Mouse (Mus musculus): ENCODE results near the gene 2200002J24Rik. TPM values are rescaled to one million over a fixed set of nuclear protein-coding genes. Genes with fewer than 3 reads are reported as not detected.
"Not testable (repeated sequence)": the region's sequence is repeated elsewhere in the genome, so short reads cannot be mapped to it uniquely, and the experiment has no call there.

2200002J24Rik gene
- polyA plus RNA-seq, 1 experiment from 2014 or later: not detected

DNA sequence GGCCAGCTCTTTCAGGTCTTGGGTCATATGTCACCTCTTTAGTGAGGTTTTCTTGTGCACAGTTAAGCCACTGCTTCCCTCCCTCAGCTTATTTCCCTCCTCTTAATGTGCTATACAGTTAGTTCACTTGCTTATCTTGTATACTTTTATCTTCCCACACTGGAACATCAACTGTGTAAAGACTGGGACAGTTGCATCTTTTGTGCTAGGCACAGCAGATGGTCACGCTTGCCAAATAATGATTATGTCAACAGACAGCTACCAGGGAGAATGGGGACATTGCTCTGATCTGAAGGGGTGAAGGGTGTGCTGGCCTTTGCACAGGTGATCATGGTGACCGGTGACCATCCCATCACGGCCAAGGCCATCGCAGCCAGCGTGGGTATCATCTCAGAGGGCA, 20.9 kb downstream of the 2200002J24Rik start:
- Histone ChIP-seq H3K27me3 (ENCODE audit: control insufficient read depth, insufficient read depth, low read length) (peaks cover 4% of the 10 kb centered on the region), H3K27ac (ENCODE audit: low read depth, low read length) (no peak overlapping the region), H3K4me2 (ENCODE audit: low read depth, low read length, severe bottlenecking) (no peak overlapping the region), H3K36me3 (ENCODE audit: control insufficient read depth, insufficient read depth, low read length) (no peaks in the 10 kb centered on the region), H3K4me1 (replicated peaks; ENCODE audit: control insufficient read depth, insufficient read depth, low read length) (peaks cover 3% of the 10 kb centered on the region; the same call in 1 of the 2 replicates), H3K4me3 (ENCODE audit: low read depth, low read length) (no peak overlapping the region), H3K9ac (ENCODE audit: low read length) (no peak overlapping the region), H3K9me3 (ENCODE audit: control insufficient read depth, low read length) (no peaks in the 10 kb centered on the region)
- no peak for DNase-seq (ENCODE audit: low spot score)
- 94% methylated on average over 5 of the region's 5 CpGs for WGBS
- ATAC-seq (replicated peaks; ENCODE audit: low FRiP score): no peak

DNA sequence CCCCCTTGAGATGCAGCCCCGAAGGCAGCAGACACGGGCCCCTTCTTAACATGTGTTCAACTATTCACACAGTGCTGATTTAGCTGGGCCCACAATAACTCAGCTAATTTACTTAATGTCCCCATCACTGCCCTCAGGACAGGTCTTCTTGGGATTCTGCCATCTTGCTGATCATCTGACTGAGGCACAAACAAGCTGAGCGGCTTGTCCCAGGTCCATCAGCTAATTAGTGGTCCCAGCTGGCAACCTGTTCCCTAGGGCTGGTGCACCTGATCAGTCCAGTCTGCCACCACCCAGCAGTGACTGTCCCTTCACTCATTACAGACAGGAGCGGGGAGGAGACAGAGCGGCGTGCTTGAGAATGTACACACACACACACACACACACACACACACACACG, 22.6 kb downstream of the 2200002J24Rik start:
- Histone ChIP-seq H3K27ac (ENCODE audit: low read depth, low read length) (no peak overlapping the region), H3K9ac (ENCODE audit: low read length) (no peak overlapping the region), H3K9me3 (ENCODE audit: control insufficient read depth, low read length) (no peaks in the 10 kb centered on the region), H3K27me3 (ENCODE audit: control insufficient read depth, insufficient read depth, low read length) (peaks cover 3% of the 10 kb centered on the region), H3K4me2 (ENCODE audit: low read depth, low read length, severe bottlenecking) (no peak overlapping the region), H3K4me1 (replicated peaks; ENCODE audit: control insufficient read depth, insufficient read depth, low read length) (peaks cover 3% of the 10 kb centered on the region; the same call in 1 of the 2 replicates), H3K36me3 (ENCODE audit: control insufficient read depth, insufficient read depth, low read length) (no peaks in the 10 kb centered on the region), H3K4me3 (ENCODE audit: low read depth, low read length) (no peak overlapping the region)
- 86% methylated on average over 7 of the region's 7 CpGs for WGBS
- ATAC-seq (replicated peaks; ENCODE audit: low FRiP score) (no peak), DNase-seq (ENCODE audit: low spot score) (no peak)

DNA sequence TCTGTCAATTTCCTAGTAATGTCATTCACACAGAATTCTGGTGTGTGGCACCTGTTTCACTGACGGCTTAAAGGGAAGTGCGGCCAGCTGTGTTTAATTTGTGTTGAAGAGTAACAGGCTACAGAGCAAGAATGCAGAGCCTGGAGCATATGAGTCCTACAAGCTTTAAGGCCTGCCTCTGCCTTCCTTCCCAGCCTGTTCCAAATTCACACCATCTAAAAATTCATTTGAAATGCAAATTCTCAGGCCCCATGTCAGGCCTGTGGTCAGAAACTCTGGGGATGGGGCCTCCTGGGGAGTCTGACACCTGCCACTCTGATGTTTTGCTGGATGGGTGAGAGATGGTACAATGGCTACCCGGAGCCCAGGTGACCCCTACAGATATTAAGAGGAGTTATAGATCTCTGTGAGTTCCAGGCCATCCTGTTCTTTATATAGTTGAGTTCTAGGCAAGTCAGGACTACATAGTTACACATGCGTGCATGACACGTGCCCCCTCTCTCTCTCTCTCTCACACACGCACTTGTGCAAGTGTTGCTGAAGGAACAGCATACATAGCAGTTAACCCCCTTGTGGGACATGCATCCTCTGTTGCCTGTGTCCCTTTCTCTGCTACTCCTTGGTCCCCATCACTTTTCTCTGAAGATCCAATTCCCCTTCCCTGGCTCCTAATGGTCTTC, 24.7 kb downstream of the 2200002J24Rik start:
- H3K4me3 ChIP-seq (ENCODE audit: low read depth, low read length): no peak overlapping the region
- no peak for ATAC-seq (replicated peaks; ENCODE audit: low FRiP score)
- H3K9ac ChIP-seq (ENCODE audit: low read length): no peak overlapping the region
- no peak overlapping the region for H3K27ac ChIP-seq (ENCODE audit: low read depth, low read length)
- WGBS: 78% methylated on average over 6 of the region's 6 CpGs
- no peaks in the 10 kb centered on the region for H3K36me3 ChIP-seq (ENCODE audit: control insufficient read depth, insufficient read depth, low read length)
- no peaks in the 10 kb centered on the region for H3K27me3 ChIP-seq (ENCODE audit: control insufficient read depth, insufficient read depth, low read length)
- H3K9me3 ChIP-seq (ENCODE audit: control insufficient read depth, low read length): no peaks in the 10 kb centered on the region
- H3K4me2 ChIP-seq (ENCODE audit: low read depth, low read length, severe bottlenecking): no peak overlapping the region
- peaks cover 2% of the 10 kb centered on the region; the same call in 1 of the 2 replicates for H3K4me1 ChIP-seq (replicated peaks; ENCODE audit: control insufficient read depth, insufficient read depth, low read length)
- no peak for DNase-seq (ENCODE audit: low spot score)

DNA sequence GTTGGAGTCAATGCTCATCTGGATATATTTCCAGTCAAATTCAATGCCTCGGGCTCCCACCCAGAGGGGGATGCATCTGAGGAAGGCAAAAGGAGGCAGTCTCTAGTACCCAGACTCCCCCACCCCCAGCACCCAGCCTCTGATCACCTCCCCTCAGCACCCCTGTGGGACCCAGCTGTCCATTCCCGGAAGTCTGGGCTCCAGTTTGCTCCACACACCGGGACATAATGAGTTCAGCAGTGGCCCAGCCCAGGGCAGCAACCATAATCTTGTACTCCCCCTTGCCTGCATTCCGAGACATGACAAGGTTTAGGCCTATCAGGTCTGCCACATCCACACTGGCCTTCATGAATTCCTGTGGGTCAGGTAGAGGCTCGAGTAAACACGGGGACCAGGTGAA, 29.5 kb downstream of the 2200002J24Rik start:
- no peaks in the 10 kb centered on the region for H3K9me3 ChIP-seq (ENCODE audit: control insufficient read depth, low read length)
- WGBS: 87% methylated on average over 6 of the region's 6 CpGs

DNA sequence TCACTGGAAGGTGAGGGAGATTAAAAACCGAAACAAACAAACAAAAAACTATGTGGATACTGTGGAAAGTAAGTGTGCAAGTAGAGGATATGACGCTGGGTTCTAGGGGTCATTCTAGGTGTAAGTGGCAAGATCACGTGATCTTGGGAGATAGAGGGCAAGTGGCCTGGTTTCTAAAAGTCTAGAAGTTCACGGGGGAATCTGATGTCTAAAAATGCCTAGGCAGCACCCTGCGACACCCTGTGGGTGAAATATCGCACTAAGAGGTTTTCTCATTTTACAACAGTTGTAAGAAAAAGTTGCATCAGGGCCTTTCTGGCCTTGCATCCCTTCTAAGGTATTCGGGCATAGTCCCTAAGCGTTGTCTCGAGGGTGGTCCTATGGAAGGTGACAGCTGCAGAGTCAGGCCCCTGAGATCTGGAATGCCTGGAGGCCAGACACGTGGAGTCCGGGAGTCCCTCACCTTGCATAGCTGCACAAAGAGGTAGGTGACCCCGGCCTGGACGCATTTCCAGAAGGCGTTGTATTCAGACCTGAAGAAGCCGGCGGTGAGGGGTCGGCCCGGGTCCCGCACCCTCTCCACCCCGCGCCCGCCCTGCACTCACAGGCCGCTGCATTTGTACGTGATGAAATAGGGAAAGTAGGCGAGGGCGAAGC, 30.1 kb downstream of the 2200002J24Rik start:
- Histone ChIP-seq H3K27ac (ENCODE audit: low read depth, low read length) (no peak overlapping the region), H3K4me3 (ENCODE audit: low read depth, low read length) (peak overlapping the region; percentile 75), H3K9ac (ENCODE audit: low read length) (peak overlapping the region; percentile 86), H3K27me3 (ENCODE audit: control insufficient read depth, insufficient read depth, low read length) (no peaks in the 10 kb centered on the region), H3K36me3 (ENCODE audit: control insufficient read depth, insufficient read depth, low read length) (no peaks in the 10 kb centered on the region; the same call in 1 of the 2 replicates), H3K9me3 (ENCODE audit: control insufficient read depth, low read length) (no peaks in the 10 kb centered on the region), H3K4me1 (replicated peaks; ENCODE audit: control insufficient read depth, insufficient read depth, low read length) (peaks cover 8% of the 10 kb centered on the region), H3K4me2 (ENCODE audit: low read depth, low read length, severe bottlenecking) (peak overlapping the region; percentile 88)
- 7% methylated on average over 26 of the region's 26 CpGs for WGBS
- DNase-seq (ENCODE audit: low spot score) (no peak), ATAC-seq (replicated peaks; ENCODE audit: low FRiP score) (peak; percentile 63)

More for the DNA sequence above, 29.5 kb downstream of the 2200002J24Rik start:
- DNase-seq (ENCODE audit: low spot score): no peak
- Histone ChIP-seq H3K27ac (ENCODE audit: low read depth, low read length) (no peak overlapping the region), H3K36me3 (ENCODE audit: control insufficient read depth, insufficient read depth, low read length) (no peaks in the 10 kb centered on the region), H3K4me3 (ENCODE audit: low read depth, low read length) (peak overlapping the region; percentile 75; the same call in 1 of the 2 replicates), H3K27me3 (ENCODE audit: control insufficient read depth, insufficient read depth, low read length) (no peaks in the 10 kb centered on the region), H3K4me1 (replicated peaks; ENCODE audit: control insufficient read depth, insufficient read depth, low read length) (peaks cover 8% of the 10 kb centered on the region), H3K4me2 (ENCODE audit: low read depth, low read length, severe bottlenecking) (peak overlapping the region; percentile 88), H3K9ac (ENCODE audit: low read length) (peak overlapping the region; percentile 86; the same call in 1 of the 2 replicates)
- no peak for ATAC-seq (replicated peaks; ENCODE audit: low FRiP score)

DNA sequence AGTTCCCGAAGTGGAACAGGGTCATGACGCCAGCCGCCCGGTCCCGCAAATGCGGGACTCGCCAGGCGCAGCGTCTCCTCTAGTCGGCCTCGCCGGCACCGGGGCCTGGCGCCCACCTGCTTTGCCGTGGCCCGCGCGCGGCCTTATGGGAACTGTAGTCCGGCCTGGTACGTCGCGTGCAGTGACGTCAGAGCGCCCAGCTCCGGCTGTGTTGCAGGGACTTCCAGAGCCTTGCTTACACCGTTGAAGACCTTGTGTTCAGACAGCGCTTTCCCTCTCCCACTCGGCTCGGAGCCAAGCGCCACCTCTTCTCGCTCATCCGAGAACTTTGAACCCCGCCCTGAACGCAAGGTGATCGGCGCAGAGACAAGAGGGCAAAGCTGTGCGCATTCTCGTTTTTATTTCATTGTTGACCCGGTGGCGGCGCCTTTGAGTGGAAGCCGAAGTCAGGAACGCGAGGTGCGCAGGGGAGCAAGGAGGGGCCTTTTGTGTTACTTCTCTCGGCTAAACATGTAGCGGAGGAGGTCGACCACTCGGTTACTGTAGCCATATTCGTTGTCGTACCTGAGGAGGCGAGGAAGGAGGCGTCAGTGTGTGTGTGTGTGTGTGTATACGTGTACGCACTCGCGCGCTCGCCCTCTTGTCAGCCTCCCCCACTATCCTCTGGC, 30.8 kb downstream of the 2200002J24Rik start, which contains the start of gene Tmem147:
Gene Tmem147 (minus strand): TSS at position 145 of the 668 bp plus-strand sequence.
- peak within 1 kb of the TSS; percentile 75 for H3K4me3 ChIP-seq (ENCODE audit: low read depth, low read length)
- peak; percentile 96 for ATAC-seq (replicated peaks; ENCODE audit: low FRiP score)
- peak within 1 kb of the TSS; percentile 86 for H3K9ac ChIP-seq (ENCODE audit: low read length)
- H3K4me1 ChIP-seq (replicated peaks; ENCODE audit: control insufficient read depth, insufficient read depth, low read length): peaks cover 8% of the 10 kb centered on the region
- peak; percentile 96 for DNase-seq (ENCODE audit: low spot score)
- H3K4me2 ChIP-seq (ENCODE audit: low read depth, low read length, severe bottlenecking): peak within 1 kb of the TSS; percentile 88
- peak within 1 kb of the TSS; percentile 87 for H3K27ac ChIP-seq (ENCODE audit: low read depth, low read length)
- H3K27me3 ChIP-seq (ENCODE audit: control insufficient read depth, insufficient read depth, low read length): no peaks in the 10 kb centered on the region
- no peaks in the 10 kb centered on the region for H3K9me3 ChIP-seq (ENCODE audit: control insufficient read depth, low read length)
- WGBS: under 1% methylated on average over 60 of the region's 60 CpGs
- H3K36me3 ChIP-seq (ENCODE audit: control insufficient read depth, insufficient read depth, low read length): no peaks in the 10 kb centered on the region; the same call in 1 of the 2 replicates

DNA sequence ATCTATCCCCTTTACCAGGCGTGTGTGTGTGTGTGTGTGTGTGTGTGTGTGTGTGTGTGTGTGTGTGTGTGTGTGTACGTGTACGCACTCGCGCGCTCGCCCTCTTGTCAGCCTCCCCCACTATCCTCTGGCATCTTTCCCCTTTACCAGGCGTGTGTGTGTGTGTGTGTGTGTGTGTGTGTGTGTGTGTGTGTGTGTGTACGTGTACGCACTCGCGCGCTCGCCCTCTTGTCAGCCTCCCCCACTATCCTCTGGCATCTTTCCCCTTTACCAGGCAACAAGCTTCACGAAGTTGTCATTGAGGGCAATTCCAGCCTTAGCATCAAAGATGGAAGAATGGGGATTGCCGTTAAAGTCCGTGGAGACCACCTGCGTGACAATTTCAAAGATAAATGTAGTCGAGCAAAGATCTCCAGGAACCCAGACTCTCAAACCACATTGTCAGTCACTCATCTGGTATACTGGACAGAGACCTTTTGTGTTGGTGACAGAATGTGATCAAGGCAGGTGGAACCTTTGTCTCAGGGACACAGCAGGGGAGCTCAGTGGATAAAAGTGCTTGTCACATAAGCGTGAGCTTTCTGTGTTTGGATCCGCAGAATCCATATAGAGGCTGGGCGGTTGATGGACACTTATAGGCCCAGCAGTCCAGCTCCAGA, 31.5 kb downstream of the 2200002J24Rik start:
- Histone ChIP-seq H3K27ac (ENCODE audit: low read depth, low read length) (peak overlapping the region; percentile 87; the same call in 1 of the 2 replicates), H3K9ac (ENCODE audit: low read length) (peak overlapping the region; percentile 86), H3K4me3 (ENCODE audit: low read depth, low read length) (peak overlapping the region; percentile 75), H3K4me2 (ENCODE audit: low read depth, low read length, severe bottlenecking) (peak overlapping the region; percentile 88)
- WGBS: 20% methylated on average over 8 of the region's 22 CpGs
- not testable (repeated sequence) for ATAC-seq (replicated peaks; ENCODE audit: low FRiP score); DNase-seq (ENCODE audit: low spot score); H3K27me3 ChIP-seq (ENCODE audit: control insufficient read depth, insufficient read depth, low read length); H3K9me3 ChIP-seq (ENCODE audit: control insufficient read depth, low read length); H3K36me3 ChIP-seq (ENCODE audit: control insufficient read depth, insufficient read depth, low read length); H3K4me1 ChIP-seq (replicated peaks; ENCODE audit: control insufficient read depth, insufficient read depth, low read length)

DNA sequence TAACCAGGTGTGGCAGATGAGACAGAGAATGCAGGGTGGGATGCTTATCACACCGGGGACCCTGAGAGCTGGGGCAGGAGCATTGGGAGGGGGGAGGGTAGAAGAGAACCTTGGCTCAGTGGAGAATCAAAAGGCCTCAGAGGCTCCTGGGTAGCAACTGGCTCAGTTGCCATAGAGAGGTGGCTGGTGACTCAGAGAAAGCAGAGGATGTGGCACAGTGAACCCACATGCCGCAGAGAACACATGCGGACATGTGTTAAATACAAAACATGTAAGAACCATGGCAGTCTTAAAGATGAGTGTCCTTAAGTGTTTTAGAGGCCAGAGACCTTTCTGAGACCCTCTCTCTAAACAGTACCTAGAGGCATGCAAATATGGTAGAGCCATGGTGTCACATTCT, 37.5 kb downstream of the 2200002J24Rik start:
- Histone ChIP-seq H3K9me3 (ENCODE audit: control insufficient read depth, low read length) (no peaks in the 10 kb centered on the region), H3K4me1 (replicated peaks; ENCODE audit: control insufficient read depth, insufficient read depth, low read length) (no peaks in the 10 kb centered on the region), H3K4me3 (ENCODE audit: low read depth, low read length) (no peak overlapping the region), H3K27me3 (ENCODE audit: control insufficient read depth, insufficient read depth, low read length) (no peaks in the 10 kb centered on the region), H3K27ac (ENCODE audit: low read depth, low read length) (no peak overlapping the region), H3K36me3 (ENCODE audit: control insufficient read depth, insufficient read depth, low read length) (no peaks in the 10 kb centered on the region; the same call in 1 of the 2 replicates), H3K4me2 (ENCODE audit: low read depth, low read length, severe bottlenecking) (no peak overlapping the region), H3K9ac (ENCODE audit: low read length) (no peak overlapping the region)
- 87% methylated on average over 3 of the region's 3 CpGs for WGBS
- DNase-seq (ENCODE audit: low spot score) (no peak), ATAC-seq (replicated peaks; ENCODE audit: low FRiP score) (no peak)
